Comparison of ENCODE assay signal across 8 mouse cellular contexts in the genomic region with DNA sequence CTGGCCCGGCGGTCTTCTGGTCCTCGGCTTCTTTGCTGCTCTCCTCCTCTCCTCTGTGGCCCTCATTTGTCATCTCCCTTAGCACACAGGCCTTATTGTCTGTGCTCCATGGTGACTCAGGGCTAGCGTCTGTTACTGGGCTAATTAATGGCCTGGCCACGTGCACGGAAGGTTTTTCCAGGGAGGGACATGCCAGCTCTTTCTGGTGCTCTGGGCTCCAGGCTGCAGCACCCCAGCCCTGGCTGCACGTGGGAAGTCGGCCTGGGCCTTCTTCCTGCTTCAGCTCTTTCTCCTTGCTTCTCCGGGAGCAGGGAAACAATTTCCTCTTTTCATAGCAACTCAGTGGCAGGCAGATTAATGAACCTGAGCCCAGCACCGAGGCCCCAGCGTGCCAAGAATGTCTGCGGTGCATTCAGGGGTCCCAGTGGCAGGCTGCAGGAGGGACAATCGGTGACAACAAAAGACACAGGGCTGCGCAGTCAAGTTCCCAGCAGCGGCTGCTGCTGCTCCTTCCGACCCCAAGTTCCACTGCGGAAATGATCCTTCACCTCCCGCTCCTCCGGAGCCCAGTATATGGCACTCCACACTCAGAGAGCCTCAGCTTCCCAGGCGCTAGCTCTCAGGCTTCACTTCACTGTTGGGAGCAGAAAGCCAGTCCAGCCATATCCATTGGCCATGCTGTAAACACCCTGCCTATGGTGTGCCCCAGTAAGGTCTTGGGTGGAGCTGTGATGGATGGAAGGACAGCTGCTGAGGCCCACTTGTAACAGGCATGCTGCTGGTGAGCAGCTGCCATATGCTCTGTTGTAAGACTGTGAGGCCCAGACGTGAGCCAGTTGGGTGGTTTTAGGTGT.
DNase-seq lines count a peak whose midpoint lies in the region; ATAC-seq lines count a peak whose summit lies in the region.

No protein-coding gene starts in this region.

- intact Hi-C loops in left cerebral cortex, postnatal 14 days (cut with DNase I), result no loop called here

- peak overlapping the region; percentile 94 for H3K27ac ChIP-seq in forebrain, embryonic 12.5 days
- peak overlapping the region; percentile 60; the same call in 1 of the 2 replicates for H3K27ac ChIP-seq in neural tube, embryonic 15.5 days (replicated peaks)

- no peaks in the 10 kb centered on the region for H3K36me3 ChIP-seq in forebrain, embryonic 12.5 days (replicated peaks)
- H3K36me3 ChIP-seq in neural tube, embryonic 15.5 days, result no peaks in the 10 kb centered on the region

- H3K9ac ChIP-seq in forebrain, embryonic 12.5 days, result peak overlapping the region; percentile 17; the same call in 1 of the 2 replicates
- H3K9ac ChIP-seq in neural tube, embryonic 15.5 days (replicated peaks), result 0 out of 2 replicates have a peak overlapping the region, but pooled peaks have one; percentile 14

- no peak overlapping the region for H3K4me3 ChIP-seq in forebrain, embryonic 12.5 days (replicated peaks)
- no peak overlapping the region for H3K4me3 ChIP-seq in neural tube, embryonic 15.5 days (replicated peaks)

- 4% methylated on average over 21 of the region's 21 CpGs for WGBS in forebrain, embryonic 12.5 days
- 9% methylated on average over 21 of the region's 21 CpGs for WGBS in neural tube, embryonic 15.5 days

- ATAC-seq in forebrain, embryonic 12.5 days (ENCODE audit: low FRiP score), result peak; percentile 88
- ATAC-seq in neural tube, embryonic 15.5 days (ENCODE audit: low FRiP score), result peak; percentile 93
- ATAC-seq in inflammation-experienced regulatory T-cells, adult 6 months, result no peak

- peaks cover 3% of the 10 kb centered on the region; the same call in 1 of the 2 replicates for H3K27me3 ChIP-seq in forebrain, embryonic 12.5 days
- no peaks in the 10 kb centered on the region for H3K27me3 ChIP-seq in neural tube, embryonic 15.5 days (replicated peaks)

- peaks cover 22% of the 10 kb centered on the region for H3K4me1 ChIP-seq in forebrain, embryonic 12.5 days
- H3K4me1 ChIP-seq in neural tube, embryonic 15.5 days, result peaks cover 14% of the 10 kb centered on the region

- peak; percentile 10 for DNase-seq in R1 (ENCODE audit: low read depth, low spot score)
- peak; percentile 65 for DNase-seq in brain, embryonic 18.5 days (ENCODE audit: low read depth, low spot score)
- peak; percentile 8 for DNase-seq in kidney, adult 18-20 months
- peak; percentile 58 to 61 for DNase-seq in left cerebral cortex, postnatal 14 days (ENCODE audit: low spot score in 2 of 2)
- DNase-seq in urinary bladder, postnatal 25 days (ENCODE audit: low spot score), result no peak

- 0 out of 2 replicates have a peak, but pooled peaks cover 14% of the 10 kb centered on the region for H3K9me3 ChIP-seq in forebrain, embryonic 12.5 days
- H3K9me3 ChIP-seq in neural tube, embryonic 15.5 days (replicated peaks), result peaks cover 5% of the 10 kb centered on the region; the same call in 1 of the 2 replicates

- H3K4me2 ChIP-seq in forebrain, embryonic 12.5 days, result peak overlapping the region; percentile 34
- H3K4me2 ChIP-seq in neural tube, embryonic 15.5 days, result no peak overlapping the region
